Mouse (Mus musculus): ENCODE measurements around the gene Clec4a2. TPM values are rescaled to one million over a fixed set of nuclear protein-coding genes. Genes with fewer than 3 reads are reported as not detected.
"Not testable (repeated sequence)": the region's sequence is repeated elsewhere in the genome, so short reads cannot be mapped to it uniquely, and the experiment has no call there.

Gene Clec4a2
- polyA plus RNA-seq, 1 experiment from 2014 or later, result 6.3 TPM

DNA sequence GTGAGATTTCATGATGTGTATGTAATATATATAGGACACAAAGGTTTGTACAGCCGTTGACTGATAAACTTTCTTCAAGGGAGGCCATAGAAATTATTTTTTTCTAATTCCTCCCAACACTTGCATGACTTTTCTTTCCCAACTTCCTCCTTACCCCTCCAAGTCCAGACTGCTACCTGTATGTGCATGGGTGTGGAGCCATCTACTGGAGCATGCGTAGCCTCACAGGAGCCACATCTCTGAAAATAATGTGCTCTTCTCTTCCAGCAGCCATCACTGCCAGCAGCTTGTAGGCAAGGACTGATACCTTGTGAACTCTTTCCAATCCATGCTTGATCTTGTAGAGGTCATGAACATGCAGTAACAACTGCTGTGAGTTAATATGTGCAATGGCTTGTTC is 78.6 kb downstream of the Clec4a2 start:
- ATAC-seq; H3K9ac ChIP-seq (ENCODE audit: low read depth, low read length); H3K27me3 ChIP-seq (replicated peaks; ENCODE audit: control insufficient read depth, insufficient read depth, low read length); H3K27ac ChIP-seq (ENCODE audit: low read length); H3K4me1 ChIP-seq (ENCODE audit: control insufficient read depth, insufficient read depth, low read length); H3K4me2 ChIP-seq (ENCODE audit: low read depth, low read length); H3K36me3 ChIP-seq (ENCODE audit: control insufficient read depth, insufficient read depth, low read length); H3K4me3 ChIP-seq (ENCODE audit: low read length); H3K9me3 ChIP-seq (ENCODE audit: control insufficient read depth, low read length): not testable (repeated sequence)
- 82% methylated on average over 2 of the region's 2 CpGs for WGBS

Other genes with a start within 250 kb of the Clec4a2 start
- 60.6 and 60.8 TPM in 2 replicates for gene Necap1, start 232.0 kb upstream of the Clec4a2 start, polyA plus RNA-seq (2015; fragmentation: Nextera tagmentation; extraction: Ambion mirVana)
- 3.6 TPM in 2 replicates for gene Clec4a1, start 184.6 kb upstream of the Clec4a2 start, polyA plus RNA-seq (2015; fragmentation: Nextera tagmentation; extraction: Ambion mirVana)
- 3.0 and 3.6 TPM in 2 replicates for gene Clec4a3, start 153.9 kb upstream of the Clec4a2 start, polyA plus RNA-seq (2015; fragmentation: Nextera tagmentation; extraction: Ambion mirVana)
- gene Clec4a4, start 116.1 kb upstream of the Clec4a2 start, polyA plus RNA-seq (2015; fragmentation: Nextera tagmentation; extraction: Ambion mirVana), result not detected in 2 replicates
- not detected in 2 replicates for gene Clec4b1, start 56.5 kb upstream of the Clec4a2 start, polyA plus RNA-seq (2015; fragmentation: Nextera tagmentation; extraction: Ambion mirVana)
- gene Clec4b2, start 66.5 kb downstream of the Clec4a2 start, polyA plus RNA-seq (2015; fragmentation: Nextera tagmentation; extraction: Ambion mirVana), result not detected in 2 replicates
- gene Clec4n, start 123.4 kb downstream of the Clec4a2 start, polyA plus RNA-seq (2015; fragmentation: Nextera tagmentation; extraction: Ambion mirVana), result 3.4 and 5.1 TPM in 2 replicates
- 0.17 and 0.20 TPM in 2 replicates for gene Clec4d, start 155.7 kb downstream of the Clec4a2 start, polyA plus RNA-seq (2015; fragmentation: Nextera tagmentation; extraction: Ambion mirVana)
- 0.13 TPM in 1 of 2 replicates, not detected in the other for gene Clec4e, start 183.4 kb downstream of the Clec4a2 start, polyA plus RNA-seq (2015; fragmentation: Nextera tagmentation; extraction: Ambion mirVana)
- not detected in 2 replicates for gene Vmn2r19, start 201.9 kb downstream of the Clec4a2 start, polyA plus RNA-seq (2015; fragmentation: Nextera tagmentation; extraction: Ambion mirVana)

All from intestine, embryonic 16.5 days (tissue).